Mouse (Mus musculus) stomach, embryonic 14.5 days (tissue): ENCODE measurements around the gene Tfrc. TPM values are rescaled to one million over a fixed set of nuclear protein-coding genes. Genes with fewer than 3 reads are reported as not detected.

Source experiments
- ATAC-seq: fragments of 200-750 bp; cut with Nextera tagmentation; 2 replicates; pipeline ENCODE4 v1.8.0; 2017; ENCODE audit warnings: low read depth, moderate TSS enrichment; ENCODE audit not compliant: insufficient number of reproducible peaks, insufficient read depth, low FRiP score
- H3K27ac ChIP-seq: fragments of 300-500 bp; sonication (generic); 2 replicates; pipeline ENCODE4 v1.5.1; 2014; ENCODE audit warnings: mild to moderate bottlenecking, low read length, moderate library complexity, mixed read lengths
- H3K27me3 ChIP-seq: fragments of 300-500 bp; sonication (generic); 2 replicates; pipeline ENCODE4 v1.6.1; 2014; ENCODE audit warnings: low read length, control low read depth, mixed read lengths; ENCODE audit not compliant: control insufficient read depth, insufficient read depth
- H3K36me3 ChIP-seq: fragments of 300-500 bp; sonication (generic); 2 replicates; pipeline ENCODE4 v1.6.1; 2014; ENCODE audit warnings: mild to moderate bottlenecking, control low read depth, low read length, moderate library complexity, mixed read lengths; ENCODE audit not compliant: control insufficient read depth, insufficient read depth
- H3K4me1 ChIP-seq: fragments of 300-500 bp; sonication (generic); 2 replicates; pipeline ENCODE4 v1.6.1; 2014; ENCODE audit warnings: low read length, control low read depth, mixed read lengths; ENCODE audit not compliant: control insufficient read depth, insufficient read depth
- H3K4me2 ChIP-seq: fragments of 300-500 bp; sonication (generic); replicated peaks from 2 replicates; pipeline ENCODE4 v1.6.1; 2014; ENCODE audit warnings: low read depth, low read length, control low read depth
- H3K4me3 ChIP-seq: fragments of 300-500 bp; sonication (generic); 2 replicates; pipeline ENCODE4 v1.5.1; 2014; ENCODE audit warnings: low read depth, low read length, control low read depth
- H3K9ac ChIP-seq: fragments of 300-500 bp; sonication (generic); replicated peaks from 2 replicates; pipeline ENCODE4 v1.6.1; 2014; ENCODE audit warnings: low read depth, mild to moderate bottlenecking, control low read depth, low read length, moderate library complexity, mixed read lengths
- H3K9me3 ChIP-seq: fragments of 300-500 bp; sonication (generic); 2 replicates; pipeline ENCODE4 v1.6.1; 2016; ENCODE audit warnings: low read depth, low read length, control low read depth; ENCODE audit not compliant: control insufficient read depth
- WGBS: fragments of 180-500 bp; shearing (Covaris S2); extraction: QIAGEN DNeasy Blood & Tissue Kit; methylation state at CpG from one replicate; pipeline ENCODE4 v1.1.7; 2014; 5-methylcytosine and 5-hydroxymethylcytosine counted together
- polyA plus RNA-seq: library from polyadenylated mRNA; unstranded; fragments of >200 nt; fragmentation: Nextera tagmentation; extraction: Ambion mirVana; gene quantifications from 2 replicates; pipeline ENCODE4 v1.2.1, GENCODE M21; 2014

Tfrc gene
- polyA plus RNA-seq, 1 experiment from 2014 or later = 60.5 TPM

GRCm38 (mm10) chr16:32657498-32658250 is 49.0 kb downstream of the Tfrc start:
- Histone ChIP-seq H3K4me1 (peaks cover 45% of the 10 kb centered on the region), H3K4me3 (no peak overlapping the region), H3K27ac (no peak overlapping the region), H3K9ac (no peak overlapping the region), H3K36me3 (no peaks in the 10 kb centered on the region), H3K27me3 (no peaks in the 10 kb centered on the region), H3K9me3 (no peaks in the 10 kb centered on the region), H3K4me2 (no peak overlapping the region)
- WGBS = 89% methylated on average over 16 of the region's 16 CpGs
- ATAC-seq = no peak

- H3K36me3 ChIP-seq = no peaks in the 10 kb centered on the region
- 6% methylated on average over 8 of the region's 21 CpGs for WGBS
- peaks cover 51% of the 10 kb centered on the region for H3K4me1 ChIP-seq
- H3K27ac ChIP-seq = 0 out of 2 replicates have a peak overlapping the region, but pooled peaks have one; percentile 2
- peak overlapping the region; percentile 36; the same call in 1 of the 2 replicates for H3K9ac ChIP-seq
- ATAC-seq = no peak
- peak overlapping the region; percentile 27 for H3K4me3 ChIP-seq
- H3K27me3 ChIP-seq = no peaks in the 10 kb centered on the region
- peak overlapping the region; percentile 51 for H3K4me2 ChIP-seq
- H3K9me3 ChIP-seq = no peaks in the 10 kb centered on the region
These were observed 50.0 kb downstream of the Tfrc start for GRCm38 (mm10) chr16:32658743-32659171.

GRCm38 (mm10) chr16:32659385-32659784 is 50.7 kb downstream of the Tfrc start:
- Histone ChIP-seq H3K9ac (no peak overlapping the region), H3K27me3 (no peaks in the 10 kb centered on the region), H3K36me3 (0 out of 2 replicates have a peak, but pooled peaks cover 2% of the 10 kb centered on the region), H3K4me3 (peak overlapping the region; percentile 27; the same call in 1 of the 2 replicates), H3K4me1 (peaks cover 51% of the 10 kb centered on the region), H3K9me3 (no peaks in the 10 kb centered on the region), H3K4me2 (peak overlapping the region; percentile 51), H3K27ac (0 out of 2 replicates have a peak overlapping the region, but pooled peaks have one; percentile 2)
- no peak for ATAC-seq
- WGBS = 13% methylated on average over 8 of the region's 8 CpGs

GRCm38 (mm10) chr16:32660095-32660494 is 51.4 kb downstream of the Tfrc start:
- H3K4me1 ChIP-seq = peaks cover 52% of the 10 kb centered on the region
- H3K27ac ChIP-seq = peak overlapping the region; percentile 96
- H3K9me3 ChIP-seq = no peaks in the 10 kb centered on the region
- no peak for ATAC-seq
- 0 out of 2 replicates have a peak, but pooled peaks cover 2% of the 10 kb centered on the region for H3K36me3 ChIP-seq
- 20% methylated on average over 1 of the region's 1 CpGs for WGBS
- H3K4me2 ChIP-seq = 0 out of 2 replicates have a peak overlapping the region, but pooled peaks have one; percentile 44
- H3K4me3 ChIP-seq = no peak overlapping the region
- no peaks in the 10 kb centered on the region for H3K27me3 ChIP-seq
- no peak overlapping the region for H3K9ac ChIP-seq

- H3K27ac ChIP-seq = peak overlapping the region; percentile 96
- 0 out of 2 replicates have a peak, but pooled peaks cover 2% of the 10 kb centered on the region for H3K36me3 ChIP-seq
- peak; percentile 56; the same call in 1 of the 2 replicates for ATAC-seq
- H3K9ac ChIP-seq = no peak overlapping the region
- WGBS = 17% methylated on average over 10 of the region's 10 CpGs
- H3K4me3 ChIP-seq = no peak overlapping the region
- H3K9me3 ChIP-seq = no peaks in the 10 kb centered on the region
- H3K4me2 ChIP-seq = peak overlapping the region; percentile 44
- peaks cover 55% of the 10 kb centered on the region for H3K4me1 ChIP-seq
- no peaks in the 10 kb centered on the region for H3K27me3 ChIP-seq
These were observed 52.0 kb downstream of the Tfrc start for GRCm38 (mm10) chr16:32660557-32661321.

GRCm38 (mm10) chr16:32661493-32661921 is 52.8 kb downstream of the Tfrc start:
- no peaks in the 10 kb centered on the region for H3K27me3 ChIP-seq
- 33% methylated on average over 10 of the region's 10 CpGs for WGBS
- H3K36me3 ChIP-seq = 0 out of 2 replicates have a peak, but pooled peaks cover 2% of the 10 kb centered on the region
- H3K4me2 ChIP-seq = peak overlapping the region; percentile 44
- H3K9ac ChIP-seq = no peak overlapping the region; the same call in 1 of the 2 replicates
- H3K9me3 ChIP-seq = no peaks in the 10 kb centered on the region
- ATAC-seq = peak; percentile 15; the same call in 1 of the 2 replicates
- H3K4me3 ChIP-seq = peak overlapping the region; percentile 11; the same call in 1 of the 2 replicates
- peak overlapping the region; percentile 96 for H3K27ac ChIP-seq
- H3K4me1 ChIP-seq = peaks cover 63% of the 10 kb centered on the region

- no peaks in the 10 kb centered on the region for H3K9me3 ChIP-seq
- H3K36me3 ChIP-seq = 0 out of 2 replicates have a peak, but pooled peaks cover 2% of the 10 kb centered on the region
- no peak for ATAC-seq
- WGBS = 85% methylated on average over 7 of the region's 7 CpGs
- peak overlapping the region; percentile 44 for H3K4me2 ChIP-seq
- H3K4me1 ChIP-seq = peaks cover 63% of the 10 kb centered on the region
- no peak overlapping the region for H3K9ac ChIP-seq
- peak overlapping the region; percentile 96; the same call in 1 of the 2 replicates for H3K27ac ChIP-seq
- H3K4me3 ChIP-seq = no peak overlapping the region
- no peaks in the 10 kb centered on the region for H3K27me3 ChIP-seq
These were observed 53.7 kb downstream of the Tfrc start for GRCm38 (mm10) chr16:32662372-32662771.

GRCm38 (mm10) chr16:32663231-32663858 is 54.6 kb downstream of the Tfrc start:
- ATAC-seq = no peak
- Histone ChIP-seq H3K9me3 (no peaks in the 10 kb centered on the region), H3K4me1 (peaks cover 70% of the 10 kb centered on the region), H3K4me3 (no peak overlapping the region), H3K27me3 (no peaks in the 10 kb centered on the region), H3K4me2 (no peak overlapping the region), H3K36me3 (0 out of 2 replicates have a peak, but pooled peaks cover 2% of the 10 kb centered on the region), H3K27ac (no peak overlapping the region), H3K9ac (no peak overlapping the region)
- WGBS = 85% methylated on average over 9 of the region's 9 CpGs
